Mouse (Mus musculus) embryonic fibroblast, embryonic 13.5 days (primary cell): ENCODE results near the gene Olfr644.

Experiments used
- CTCF ChIP-seq: IDR thresholded peaks from 2 replicates; pipeline ENCODE4 v1.5.1; 2011; ENCODE audit warnings: mild to moderate bottlenecking, control low read depth, low read length, moderate library complexity, borderline replicate concordance; ENCODE audit not compliant: insufficient read depth
- POLR2A ChIP-seq: IDR thresholded peaks from 2 replicates; pipeline ENCODE4 v1.6.1; 2011; ENCODE audit warnings: low read depth, mild to moderate bottlenecking, control low read depth, low read length, moderate library complexity

DNA sequence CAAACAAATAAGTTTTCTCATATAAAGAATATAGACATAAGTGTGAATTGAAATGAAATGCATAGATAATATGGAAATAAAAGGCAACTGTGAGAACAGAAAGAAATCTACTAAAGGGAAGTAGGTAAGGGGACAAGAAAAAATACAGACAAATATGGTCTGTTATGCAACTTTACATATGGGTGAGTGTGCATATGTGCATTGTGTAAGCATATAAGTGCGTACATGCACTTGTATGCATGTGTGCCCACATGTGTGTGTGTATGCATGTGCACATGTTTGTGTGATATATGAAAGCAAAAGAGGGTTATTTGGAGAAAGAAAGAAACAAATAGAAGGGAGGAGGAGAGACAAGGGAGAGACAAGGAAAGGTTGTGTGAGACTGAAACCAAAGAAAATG, 52.7 kb downstream of the Olfr644 start:
- no peak for TF ChIP-seq CTCF
- TF ChIP-seq POLR2A = no peak
